Mouse (Mus musculus): ENCODE results near the gene Lce1c. TPM values are rescaled to one million over a fixed set of nuclear protein-coding genes. Genes with fewer than 3 reads are reported as not detected.

The Lce1c gene
- total RNA-seq (2014; fragmentation: Nextera tagmentation) = not detected in 2 replicates
- total RNA-seq (2017) = not detected in 2 replicates
- polyA plus RNA-seq (2012) = not detected in 2 replicates

GRCm38 (mm10) chr3:92678947-92679346 lies at the start of gene Lce1c:
Lce1c (plus strand) TSS chr3:92679247.
- ATAC-seq (ENCODE audit: extremely low read depth, insufficient number of reproducible peaks, low FRiP score, poor library complexity, severe bottlenecking) (no peak), DNase-seq (ENCODE audit: low spot score) (no peak)
- no peak for TF ChIP-seq GATA2 (IDR thresholded peaks at IDR 0.05; ENCODE audit: borderline replicate concordance, low read depth, low read length)
- TF ChIP-seq CTCF (IDR thresholded peaks at IDR 0.05; ENCODE audit: low read depth, low read length) = no peak
- no peak for TF ChIP-seq GATA1 (IDR thresholded peaks at IDR 0.05; ENCODE audit: borderline replicate concordance, low read length)
- no peak for TF ChIP-seq POLR2AphosphoS5 (IDR thresholded peaks at IDR 0.05; ENCODE audit: insufficient replicate concordance, low read depth, low read length)
- no peak for TF ChIP-seq TAL1 (conservative IDR thresholded peaks at IDR 0.05; ENCODE audit: low read depth, low read length)
- no peaks in the 10 kb centered on the region for H3K4me1 ChIP-seq (ENCODE audit: insufficient read depth, low read depth, low read length)
- H3K9me3 ChIP-seq (replicated peaks) = 0 out of 2 replicates have a peak, but pooled peaks cover 3% of the 10 kb centered on the region
- H3K36me3 ChIP-seq (replicated peaks) = no peaks in the 10 kb centered on the region
- H3K27me3 ChIP-seq (ENCODE audit: insufficient read depth, low read length) = no peaks in the 10 kb centered on the region
- no peak within 1 kb of the TSS for H3K4me3 ChIP-seq (ENCODE audit: low read depth, low read length)

- ATAC-seq (ENCODE audit: extremely low read depth, insufficient number of reproducible peaks, low FRiP score, poor library complexity, severe bottlenecking) (no peak), DNase-seq (ENCODE audit: low spot score) (no peak)
- Histone ChIP-seq H3K4me1 (ENCODE audit: insufficient read depth, low read depth, low read length) (no peaks in the 10 kb centered on the region), H3K27me3 (ENCODE audit: insufficient read depth, low read length) (no peaks in the 10 kb centered on the region), H3K36me3 (replicated peaks) (no peaks in the 10 kb centered on the region), H3K9me3 (replicated peaks) (peaks cover 6% of the 10 kb centered on the region), H3K4me3 (ENCODE audit: low read depth, low read length) (no peak overlapping the region)
- TF ChIP-seq CTCF (IDR thresholded peaks at IDR 0.05; ENCODE audit: low read depth, low read length) (no peak), POLR2AphosphoS5 (IDR thresholded peaks at IDR 0.05; ENCODE audit: insufficient replicate concordance, low read depth, low read length) (no peak), GATA2 (IDR thresholded peaks at IDR 0.05; ENCODE audit: borderline replicate concordance, low read depth, low read length) (no peak), GATA1 (IDR thresholded peaks at IDR 0.05; ENCODE audit: borderline replicate concordance, low read length) (no peak), TAL1 (conservative IDR thresholded peaks at IDR 0.05; ENCODE audit: low read depth, low read length) (no peak)
These were observed 41.0 kb upstream of the Lce1c start for GRCm38 (mm10) chr3:92637745-92638652.

- Histone ChIP-seq H3K4me1 (ENCODE audit: insufficient read depth, low read depth, low read length) (no peaks in the 10 kb centered on the region), H3K4me3 (ENCODE audit: low read depth, low read length) (no peak overlapping the region), H3K36me3 (replicated peaks) (no peaks in the 10 kb centered on the region), H3K27me3 (ENCODE audit: insufficient read depth, low read length) (no peaks in the 10 kb centered on the region), H3K9me3 (replicated peaks) (peaks cover 6% of the 10 kb centered on the region)
- no peak for TF ChIP-seq GATA1 (IDR thresholded peaks at IDR 0.05; ENCODE audit: borderline replicate concordance, low read length)
- no peak for ATAC-seq (ENCODE audit: extremely low read depth, insufficient number of reproducible peaks, low FRiP score, poor library complexity, severe bottlenecking)
- no peak for DNase-seq (ENCODE audit: low spot score)
These were observed 40.4 kb upstream of the Lce1c start for GRCm38 (mm10) chr3:92638653-92638991.

GRCm38 (mm10) chr3:92639854-92640253 lies 39.2 kb upstream of the Lce1c start:
- no peak for DNase-seq (ENCODE audit: low spot score)
- ATAC-seq (ENCODE audit: extremely low read depth, insufficient number of reproducible peaks, low FRiP score, poor library complexity, severe bottlenecking) = no peak
- TF ChIP-seq TAL1 (conservative IDR thresholded peaks at IDR 0.05; ENCODE audit: low read depth, low read length) (no peak), GATA1 (IDR thresholded peaks at IDR 0.05; ENCODE audit: borderline replicate concordance, low read length) (no peak), GATA2 (IDR thresholded peaks at IDR 0.05; ENCODE audit: borderline replicate concordance, low read depth, low read length) (no peak), POLR2AphosphoS5 (IDR thresholded peaks at IDR 0.05; ENCODE audit: insufficient replicate concordance, low read depth, low read length) (no peak), CTCF (IDR thresholded peaks at IDR 0.05; ENCODE audit: low read depth, low read length) (no peak)
- H3K4me1 ChIP-seq (ENCODE audit: insufficient read depth, low read depth, low read length) = no peaks in the 10 kb centered on the region
- peaks cover 6% of the 10 kb centered on the region for H3K9me3 ChIP-seq (replicated peaks)
- H3K27me3 ChIP-seq (ENCODE audit: insufficient read depth, low read length) = no peaks in the 10 kb centered on the region
- H3K36me3 ChIP-seq (replicated peaks) = no peaks in the 10 kb centered on the region
- no peak overlapping the region; the same call in 1 of the 2 replicates for H3K4me3 ChIP-seq (ENCODE audit: low read depth, low read length)

- H3K36me3 ChIP-seq (replicated peaks) = no peaks in the 10 kb centered on the region
- H3K4me3 ChIP-seq (ENCODE audit: low read depth, low read length) = no peak within 1 kb of the TSS
- DNase-seq (ENCODE audit: low spot score) = no peak
- ATAC-seq (ENCODE audit: extremely low read depth, insufficient number of reproducible peaks, low FRiP score, poor library complexity, severe bottlenecking) = no peak
- no peaks in the 10 kb centered on the region for H3K4me1 ChIP-seq (ENCODE audit: insufficient read depth, low read depth, low read length)
- TF ChIP-seq GATA2 (IDR thresholded peaks at IDR 0.05; ENCODE audit: borderline replicate concordance, low read depth, low read length) = no peak
- TF ChIP-seq CTCF (IDR thresholded peaks at IDR 0.05; ENCODE audit: low read depth, low read length) = no peak
- no peak for TF ChIP-seq TAL1 (conservative IDR thresholded peaks at IDR 0.05; ENCODE audit: low read depth, low read length)
- no peak for TF ChIP-seq POLR2AphosphoS5 (IDR thresholded peaks at IDR 0.05; ENCODE audit: insufficient replicate concordance, low read depth, low read length)
- no peak for TF ChIP-seq GATA1 (IDR thresholded peaks at IDR 0.05; ENCODE audit: borderline replicate concordance, low read length)
- no peaks in the 10 kb centered on the region for H3K27me3 ChIP-seq (ENCODE audit: insufficient read depth, low read length)
- H3K9me3 ChIP-seq (replicated peaks) = no peaks in the 10 kb centered on the region
These were observed 30.8 kb upstream of the Lce1c start, which contains the start of gene Lce1a1 for GRCm38 (mm10) chr3:92648207-92648606. Lce1a1 (minus strand) TSS chr3:92648307.

- Histone ChIP-seq H3K36me3 (replicated peaks) (no peaks in the 10 kb centered on the region), H3K27me3 (ENCODE audit: insufficient read depth, low read length) (no peaks in the 10 kb centered on the region), H3K4me1 (ENCODE audit: insufficient read depth, low read depth, low read length) (no peaks in the 10 kb centered on the region), H3K4me3 (ENCODE audit: low read depth, low read length) (no peak within 1 kb of the TSS), H3K9me3 (replicated peaks) (peaks cover 7% of the 10 kb centered on the region; the same call in 1 of the 2 replicates)
- no peak for TF ChIP-seq POLR2AphosphoS5 (IDR thresholded peaks at IDR 0.05; ENCODE audit: insufficient replicate concordance, low read depth, low read length)
- TF ChIP-seq CTCF (IDR thresholded peaks at IDR 0.05; ENCODE audit: low read depth, low read length) = no peak
- no peak for TF ChIP-seq GATA1 (IDR thresholded peaks at IDR 0.05; ENCODE audit: borderline replicate concordance, low read length)
- TF ChIP-seq TAL1 (conservative IDR thresholded peaks at IDR 0.05; ENCODE audit: low read depth, low read length) = no peak
- no peak for TF ChIP-seq GATA2 (IDR thresholded peaks at IDR 0.05; ENCODE audit: borderline replicate concordance, low read depth, low read length)
- ATAC-seq (ENCODE audit: extremely low read depth, insufficient number of reproducible peaks, low FRiP score, poor library complexity, severe bottlenecking) (no peak), DNase-seq (ENCODE audit: low spot score) (no peak)
These were observed 22.2 kb upstream of the Lce1c start, which contains the start of gene Lce1b for GRCm38 (mm10) chr3:92656826-92657225. Lce1b (minus strand) TSS chr3:92656926.

Measured in G1E (cell line).